Mouse (Mus musculus) neural tube, embryonic 12.5 days (tissue): ENCODE results near the gene Gnmt. TPM values are rescaled to one million over a fixed set of nuclear protein-coding genes. Genes with fewer than 3 reads are reported as not detected.

Experiments used
- ATAC-seq: fragments of 200-750 bp; cut with Nextera tagmentation; 2 replicates; pipeline ENCODE4 v1.8.0; 2017; ENCODE audit warnings: low read depth, mild to moderate bottlenecking, moderate TSS enrichment, moderate library complexity; ENCODE audit not compliant: low FRiP score
- H3K27ac ChIP-seq: fragments of 300-500 bp; sonication (generic); 2 replicates; pipeline ENCODE4 v1.5.1; 2016
- H3K27me3 ChIP-seq: fragments of 300-500 bp; sonication (generic); replicated peaks from 2 replicates; pipeline ENCODE4 v1.6.1; 2016; ENCODE audit warnings: mild to moderate bottlenecking
- H3K36me3 ChIP-seq: fragments of 300-500 bp; sonication (generic); 2 replicates; pipeline ENCODE4 v1.6.1; 2016; ENCODE audit warnings: mild to moderate bottlenecking
- H3K4me1 ChIP-seq: fragments of 300-500 bp; sonication (generic); 2 replicates; pipeline ENCODE4 v1.6.1; 2016
- H3K4me2 ChIP-seq: fragments of 300-500 bp; sonication (generic); replicated peaks from 2 replicates; pipeline ENCODE4 v1.6.1; 2016; ENCODE audit warnings: mild to moderate bottlenecking
- H3K4me3 ChIP-seq: fragments of 300-500 bp; sonication (generic); 2 replicates; pipeline ENCODE4 v1.5.1; 2016
- H3K9ac ChIP-seq: fragments of 300-500 bp; sonication (generic); 2 replicates; pipeline ENCODE4 v1.6.1; 2016; ENCODE audit warnings: mild to moderate bottlenecking
- H3K9me3 ChIP-seq: fragments of 300-500 bp; sonication (generic); 2 replicates; pipeline ENCODE4 v1.6.1; 2016; ENCODE audit warnings: mild to moderate bottlenecking
- WGBS: fragments of 180-500 bp; shearing (Covaris S2); methylation state at CpG from one replicate; pipeline ENCODE4 v1.1.7; 2016; 5-methylcytosine and 5-hydroxymethylcytosine counted together
- polyA plus RNA-seq: library from polyadenylated mRNA; unstranded; fragments of >200 nt; fragmentation: Nextera tagmentation; extraction: Ambion mirVana; gene quantifications from 2 replicates; pipeline ENCODE4 v1.2.1, GENCODE M21; 2016

The Gnmt gene
- polyA plus RNA-seq, 1 experiment from 2014 or later = 0.49 TPM

DNA sequence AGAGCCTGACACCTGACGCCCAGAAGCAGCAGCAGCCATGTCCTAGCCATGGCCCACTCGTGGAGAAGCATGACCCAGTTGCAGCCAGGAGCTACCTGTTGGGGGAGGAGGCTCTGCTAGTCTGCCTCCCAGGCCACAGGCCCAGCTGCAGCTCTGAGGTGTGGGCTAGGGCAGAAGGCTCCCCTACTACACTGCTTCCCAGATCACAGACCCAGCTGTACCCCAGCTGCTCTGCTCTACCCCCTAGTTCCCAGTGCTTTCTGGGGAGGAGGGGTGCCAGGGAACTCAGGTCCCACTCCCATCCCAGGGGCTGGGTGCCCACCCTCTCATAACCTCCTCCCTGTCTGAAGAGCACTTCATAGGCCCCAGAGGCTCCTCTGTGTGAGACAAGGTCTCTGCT, 34.6 kb upstream of the Gnmt start, which contains the start of gene Ptcra:
TSS of gene Ptcra (minus strand) at position 169 of the 400 bp plus-strand sequence.
- H3K4me2 ChIP-seq = no peak within 1 kb of the TSS
- H3K27me3 ChIP-seq = no peaks in the 10 kb centered on the region
- no peak within 1 kb of the TSS for H3K4me3 ChIP-seq
- no peak within 1 kb of the TSS for H3K9ac ChIP-seq
- ATAC-seq = no peak
- H3K4me1 ChIP-seq = no peaks in the 10 kb centered on the region
- 79% methylated on average over 2 of the region's 2 CpGs for WGBS
- no peaks in the 10 kb centered on the region for H3K36me3 ChIP-seq
- no peak within 1 kb of the TSS for H3K27ac ChIP-seq
- H3K9me3 ChIP-seq = no peaks in the 10 kb centered on the region

DNA sequence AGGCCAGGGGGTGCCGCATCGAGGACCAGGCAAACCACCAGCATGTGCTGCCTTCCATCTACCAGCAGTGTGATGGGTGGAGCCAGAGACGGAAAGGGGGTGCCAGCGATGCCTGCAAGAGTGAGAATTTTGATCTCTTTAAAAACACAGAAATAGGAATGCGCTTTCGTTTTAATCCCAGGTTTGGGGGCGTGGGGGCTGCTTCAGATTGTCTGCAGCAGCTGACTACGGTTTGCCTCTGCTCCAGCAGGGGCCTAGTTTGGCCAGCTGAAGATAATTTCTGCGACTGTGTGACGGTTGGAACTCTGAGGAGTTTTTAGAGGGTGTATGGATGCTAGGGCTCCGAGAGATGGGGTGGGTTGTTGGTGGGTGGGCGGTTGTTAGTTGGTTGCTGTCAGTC, 29.8 kb upstream of the Gnmt start:
- H3K9me3 ChIP-seq = no peaks in the 10 kb centered on the region
- no peak overlapping the region for H3K4me2 ChIP-seq
- H3K9ac ChIP-seq = no peak overlapping the region
- no peak overlapping the region for H3K4me3 ChIP-seq
- no peaks in the 10 kb centered on the region for H3K36me3 ChIP-seq
- WGBS = 86% methylated on average over 12 of the region's 12 CpGs
- H3K27ac ChIP-seq = no peak overlapping the region
- H3K27me3 ChIP-seq = no peaks in the 10 kb centered on the region
- no peak for ATAC-seq
- H3K4me1 ChIP-seq = no peaks in the 10 kb centered on the region

DNA sequence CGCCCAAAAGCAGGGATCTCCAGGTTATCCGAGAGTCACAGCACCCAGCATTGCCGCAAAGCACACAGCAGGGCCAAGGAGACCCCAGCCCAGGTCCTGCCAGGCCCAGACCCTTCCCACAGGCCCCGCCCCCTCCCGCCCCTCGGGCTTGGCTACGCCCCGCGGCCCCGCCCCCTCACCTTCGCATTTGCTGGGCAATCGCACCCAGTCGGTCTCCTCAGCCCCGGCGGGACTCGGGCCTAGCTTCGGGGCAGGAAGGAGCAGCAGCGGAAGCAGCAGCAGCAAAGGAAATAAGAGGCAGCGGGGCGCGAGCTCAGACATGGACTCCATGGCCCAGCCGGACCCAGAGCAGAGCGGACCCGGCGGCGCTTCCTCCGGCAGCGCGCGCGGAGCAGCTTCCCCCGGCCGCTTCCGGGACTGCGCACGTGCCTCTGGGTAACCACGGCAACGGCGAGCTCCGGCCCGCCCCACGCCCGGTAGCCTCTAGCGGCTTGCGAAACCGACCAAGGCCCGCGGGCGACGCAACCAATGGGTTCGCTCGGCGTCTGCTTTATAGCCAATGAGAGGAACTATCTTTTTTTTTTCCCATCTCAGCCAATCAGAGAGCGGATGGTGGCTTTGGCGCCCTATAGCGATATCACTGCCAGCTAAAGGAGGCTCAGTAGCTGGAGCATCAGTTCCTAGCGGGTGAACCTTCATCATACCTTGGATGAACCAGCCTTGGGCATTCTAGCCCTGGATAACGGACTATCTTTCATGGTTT, 23.0 kb upstream of the Gnmt start, which contains the start of gene Cnpy3:
TSS of gene Cnpy3 (minus strand) at position 421 of the 763 bp plus-strand sequence.
- H3K27ac ChIP-seq = peak within 1 kb of the TSS; percentile 75
- no peaks in the 10 kb centered on the region for H3K27me3 ChIP-seq
- WGBS = under 1% methylated on average over 58 of the region's 58 CpGs
- peaks cover 4% of the 10 kb centered on the region; the same call in 1 of the 2 replicates for H3K36me3 ChIP-seq
- peak within 1 kb of the TSS; percentile 81 for H3K4me3 ChIP-seq
- peaks cover 16% of the 10 kb centered on the region for H3K4me1 ChIP-seq
- peak; percentile 98 for ATAC-seq
- H3K4me2 ChIP-seq = peak within 1 kb of the TSS; percentile 79
- H3K9me3 ChIP-seq = no peaks in the 10 kb centered on the region
- peak within 1 kb of the TSS; percentile 73 for H3K9ac ChIP-seq

DNA sequence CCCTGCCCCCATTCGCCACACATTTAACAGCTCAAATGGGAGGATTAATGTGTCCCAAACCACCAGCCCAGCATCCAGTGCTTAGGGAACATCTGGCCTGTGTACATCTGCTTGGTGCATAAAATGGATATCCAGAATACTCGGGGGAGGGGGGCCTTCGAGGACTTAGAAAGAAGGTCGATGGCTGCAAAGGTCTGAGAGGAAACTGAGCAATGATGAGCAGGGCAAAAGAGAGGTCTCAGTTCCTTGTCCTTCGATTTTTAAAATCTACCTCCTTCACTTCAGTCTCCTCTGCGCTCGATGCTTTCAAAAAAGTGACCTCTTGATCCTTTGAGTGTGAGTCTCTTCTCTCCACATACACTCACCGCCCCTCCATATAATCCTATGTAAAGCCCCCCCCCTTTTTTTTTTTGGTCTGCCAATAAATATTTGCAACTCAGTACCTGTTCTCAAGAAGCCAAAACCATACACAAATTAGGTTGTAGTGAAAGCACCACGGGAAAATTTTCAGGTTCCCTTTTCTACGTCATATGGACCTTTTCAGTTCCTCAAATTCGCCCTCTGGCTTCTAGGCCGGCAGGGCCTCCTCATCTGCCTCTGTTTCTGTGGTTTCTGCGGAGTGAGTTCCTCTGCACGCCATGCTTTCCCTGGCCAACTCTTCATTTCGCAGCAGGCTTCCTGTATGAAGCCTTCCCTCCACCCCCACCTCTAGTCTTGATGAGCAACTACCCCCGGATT, 22.3 kb upstream of the Gnmt start:
- H3K27me3 ChIP-seq = no peaks in the 10 kb centered on the region
- H3K4me3 ChIP-seq = peak overlapping the region; percentile 81
- peak overlapping the region; percentile 79 for H3K4me2 ChIP-seq
- peaks cover 9% of the 10 kb centered on the region; the same call in 1 of the 2 replicates for H3K36me3 ChIP-seq
- no peaks in the 10 kb centered on the region for H3K9me3 ChIP-seq
- no peak for ATAC-seq
- H3K4me1 ChIP-seq = peaks cover 16% of the 10 kb centered on the region
- peak overlapping the region; percentile 75 for H3K27ac ChIP-seq
- peak overlapping the region; percentile 73 for H3K9ac ChIP-seq
- 29% methylated on average over 16 of the region's 16 CpGs for WGBS

DNA sequence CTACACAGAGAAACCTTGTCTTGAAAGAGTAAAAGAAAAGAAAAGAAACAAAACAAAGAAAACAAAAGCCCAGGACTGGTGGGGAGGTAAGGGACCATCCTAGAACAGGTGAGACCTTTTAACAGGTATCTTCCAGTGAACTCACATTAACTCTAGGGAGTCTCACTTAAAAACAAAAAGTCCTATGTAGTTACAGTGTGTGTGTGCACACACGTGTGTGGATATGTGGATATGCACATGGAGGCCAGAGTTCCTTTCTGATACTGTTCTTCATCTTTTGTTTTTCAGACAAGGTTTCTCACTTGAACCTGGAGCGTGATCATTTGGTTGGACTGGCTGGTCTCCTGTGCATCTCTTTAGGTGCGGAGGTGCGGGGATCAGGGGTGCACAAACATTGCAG, 21.6 kb upstream of the Gnmt start:
- Histone ChIP-seq H3K9me3 (no peaks in the 10 kb centered on the region), H3K4me2 (peak overlapping the region; percentile 79), H3K9ac (peak overlapping the region; percentile 73; the same call in 1 of the 2 replicates), H3K27ac (no peak overlapping the region), H3K4me1 (peaks cover 16% of the 10 kb centered on the region), H3K36me3 (peaks cover 13% of the 10 kb centered on the region; the same call in 1 of the 2 replicates), H3K27me3 (no peaks in the 10 kb centered on the region), H3K4me3 (peak overlapping the region; percentile 81; the same call in 1 of the 2 replicates)
- WGBS = 89% methylated on average over 4 of the region's 4 CpGs
- no peak for ATAC-seq

DNA sequence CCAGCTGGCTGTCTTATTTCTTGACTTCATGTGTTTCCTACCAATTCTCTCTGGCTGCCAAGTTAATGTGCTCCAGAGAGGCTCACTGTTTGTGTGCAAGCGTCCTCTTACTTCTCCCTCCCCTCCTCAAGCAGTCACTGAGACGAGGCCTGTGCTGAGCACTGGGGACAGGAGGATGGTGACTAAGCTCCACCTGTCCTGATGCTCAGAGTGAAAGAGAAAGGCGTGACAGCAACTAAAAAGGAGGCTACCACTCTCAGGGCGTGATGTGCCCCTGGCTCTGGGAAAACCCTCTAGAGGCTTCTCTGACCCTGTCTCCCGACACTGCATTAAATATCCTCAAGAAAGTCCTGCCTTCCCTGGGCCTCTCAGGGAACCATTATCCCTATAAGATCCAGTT, 20.3 kb upstream of the Gnmt start:
- no peak overlapping the region for H3K4me3 ChIP-seq
- H3K4me1 ChIP-seq = peaks cover 16% of the 10 kb centered on the region
- H3K9ac ChIP-seq = no peak overlapping the region
- peaks cover 20% of the 10 kb centered on the region for H3K36me3 ChIP-seq
- WGBS = 92% methylated on average over 5 of the region's 5 CpGs
- no peaks in the 10 kb centered on the region for H3K27me3 ChIP-seq
- H3K27ac ChIP-seq = no peak overlapping the region
- H3K9me3 ChIP-seq = no peaks in the 10 kb centered on the region
- no peak overlapping the region for H3K4me2 ChIP-seq
- ATAC-seq = no peak

DNA sequence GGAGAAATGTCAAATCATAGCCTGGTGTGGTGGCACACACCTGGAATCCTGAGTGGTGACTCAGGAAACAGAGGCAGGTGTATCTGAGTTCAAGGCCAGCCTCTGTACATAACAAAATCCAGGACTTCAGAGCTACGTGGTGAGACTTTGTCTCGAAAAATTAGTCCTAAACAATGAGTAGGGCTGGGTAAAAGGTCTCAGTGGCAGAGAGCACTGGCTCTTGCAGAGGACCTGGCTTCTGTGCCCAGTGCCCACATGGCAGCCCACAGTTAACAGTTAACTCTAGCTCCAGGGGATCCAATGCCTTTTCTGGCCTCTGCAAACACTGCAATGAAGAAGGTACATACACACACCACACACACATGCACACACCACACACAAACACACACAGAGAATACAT, 18.8 kb upstream of the Gnmt start:
- peaks cover 30% of the 10 kb centered on the region for H3K36me3 ChIP-seq
- H3K4me3 ChIP-seq = no peak overlapping the region
- WGBS = 98% methylated on average over 2 of the region's 2 CpGs
- H3K4me1 ChIP-seq = peaks cover 15% of the 10 kb centered on the region
- H3K9ac ChIP-seq = no peak overlapping the region
- H3K4me2 ChIP-seq = no peak overlapping the region
- H3K27ac ChIP-seq = no peak overlapping the region
- H3K9me3 ChIP-seq = no peaks in the 10 kb centered on the region
- H3K27me3 ChIP-seq = no peaks in the 10 kb centered on the region
- ATAC-seq = no peak

DNA sequence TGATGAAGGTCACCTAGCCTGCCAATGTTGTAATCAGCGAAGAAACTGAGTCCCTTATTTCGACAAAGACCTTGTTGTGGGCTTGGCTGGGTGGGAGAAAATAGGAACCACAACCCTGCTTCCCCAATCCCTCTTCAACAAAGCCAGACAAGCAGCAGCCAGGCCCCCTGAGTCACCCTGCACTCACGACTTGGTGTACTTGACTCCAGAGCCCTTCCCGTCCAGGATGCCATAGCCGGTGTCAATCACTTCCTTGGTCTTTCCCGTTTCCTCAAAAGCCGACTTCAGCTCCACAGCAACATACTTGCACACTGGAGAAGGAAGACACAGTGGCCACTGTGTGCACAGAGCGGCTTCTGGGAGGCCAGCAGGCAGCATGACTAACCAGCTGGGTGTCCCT, 18.3 kb upstream of the Gnmt start:
- Histone ChIP-seq H3K4me1 (peaks cover 12% of the 10 kb centered on the region), H3K9me3 (no peaks in the 10 kb centered on the region), H3K36me3 (peaks cover 33% of the 10 kb centered on the region), H3K9ac (no peak overlapping the region), H3K4me2 (no peak overlapping the region), H3K4me3 (no peak overlapping the region), H3K27me3 (no peaks in the 10 kb centered on the region), H3K27ac (no peak overlapping the region)
- ATAC-seq = no peak
- 87% methylated on average over 8 of the region's 8 CpGs for WGBS

DNA sequence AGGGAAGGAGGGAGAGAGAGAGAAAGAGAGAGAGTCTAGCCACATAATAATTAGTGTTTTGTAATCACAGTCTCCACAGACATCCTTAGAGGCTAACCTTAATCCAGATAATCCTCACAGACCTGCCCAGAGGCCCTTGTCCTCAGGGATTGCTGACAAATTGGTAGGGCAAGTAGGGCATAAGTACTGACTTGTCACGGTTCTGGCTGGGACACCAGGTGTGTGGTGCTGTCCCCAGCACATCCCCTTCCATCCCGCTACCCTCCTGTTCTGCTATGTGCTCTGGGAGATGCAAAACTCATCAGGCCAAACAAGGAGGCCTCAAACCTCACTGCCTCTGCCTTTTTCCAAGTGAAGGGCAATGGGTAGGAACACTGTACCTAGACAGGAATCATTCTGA, 16.5 kb upstream of the Gnmt start:
- peaks cover 3% of the 10 kb centered on the region; the same call in 1 of the 2 replicates for H3K4me1 ChIP-seq
- H3K9ac ChIP-seq = no peak overlapping the region
- no peaks in the 10 kb centered on the region for H3K9me3 ChIP-seq
- no peaks in the 10 kb centered on the region for H3K27me3 ChIP-seq
- H3K4me3 ChIP-seq = no peak overlapping the region
- H3K27ac ChIP-seq = no peak overlapping the region
- peaks cover 40% of the 10 kb centered on the region for H3K36me3 ChIP-seq
- no peak for ATAC-seq
- WGBS = 90% methylated on average over 2 of the region's 2 CpGs
- no peak overlapping the region for H3K4me2 ChIP-seq

DNA sequence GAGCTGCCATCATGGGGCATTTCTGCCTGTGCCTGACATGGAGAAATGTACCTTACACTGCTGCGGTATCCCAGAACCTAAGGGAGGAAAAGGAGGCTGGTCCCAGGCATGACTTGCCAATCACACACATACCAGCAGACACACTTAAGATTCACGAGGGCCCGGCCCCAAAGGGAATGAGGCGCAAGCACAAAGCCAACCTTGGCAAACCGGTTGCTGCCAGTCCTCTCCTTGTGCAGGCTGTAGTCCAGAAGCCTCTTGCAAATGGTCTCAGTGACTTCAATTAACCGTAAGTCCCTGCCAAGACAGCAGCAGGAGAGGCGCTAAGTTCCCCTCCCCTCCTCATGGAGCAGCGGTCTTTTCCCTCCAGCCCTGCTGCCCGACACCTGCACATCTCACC, 14.0 kb upstream of the Gnmt start:
- H3K27me3 ChIP-seq = no peaks in the 10 kb centered on the region
- H3K4me3 ChIP-seq = no peak overlapping the region
- H3K9ac ChIP-seq = no peak overlapping the region
- no peaks in the 10 kb centered on the region for H3K9me3 ChIP-seq
- 94% methylated on average over 9 of the region's 9 CpGs for WGBS
- peaks cover 40% of the 10 kb centered on the region for H3K36me3 ChIP-seq
- no peak overlapping the region for H3K27ac ChIP-seq
- ATAC-seq = no peak
- H3K4me2 ChIP-seq = no peak overlapping the region
- no peaks in the 10 kb centered on the region for H3K4me1 ChIP-seq

DNA sequence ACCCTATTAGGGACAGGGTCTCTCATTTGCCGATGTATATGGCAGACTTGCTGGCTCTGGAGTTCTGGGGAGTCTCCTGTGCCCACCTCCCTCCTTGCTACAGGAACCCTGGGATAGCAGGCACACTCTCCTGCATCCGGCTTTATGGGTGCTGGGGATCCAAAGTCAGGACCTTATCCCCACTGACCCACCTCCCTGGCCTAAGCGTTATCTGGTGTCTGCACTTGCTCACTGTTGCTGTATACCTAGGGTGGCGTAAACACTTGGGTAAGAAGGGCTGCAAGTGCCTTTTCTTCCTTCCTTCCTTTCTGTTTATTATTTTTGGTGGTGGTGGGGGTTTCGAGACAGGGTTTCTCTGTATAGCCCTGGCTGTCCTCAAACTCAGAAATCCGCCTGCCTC, 12.3 kb upstream of the Gnmt start:
- H3K4me2 ChIP-seq = no peak overlapping the region
- ATAC-seq = no peak
- H3K36me3 ChIP-seq = peaks cover 41% of the 10 kb centered on the region
- H3K27ac ChIP-seq = no peak overlapping the region
- 93% methylated on average over 6 of the region's 6 CpGs for WGBS
- H3K4me1 ChIP-seq = no peaks in the 10 kb centered on the region
- H3K4me3 ChIP-seq = no peak overlapping the region
- H3K9me3 ChIP-seq = no peaks in the 10 kb centered on the region
- no peaks in the 10 kb centered on the region for H3K27me3 ChIP-seq
- no peak overlapping the region for H3K9ac ChIP-seq

DNA sequence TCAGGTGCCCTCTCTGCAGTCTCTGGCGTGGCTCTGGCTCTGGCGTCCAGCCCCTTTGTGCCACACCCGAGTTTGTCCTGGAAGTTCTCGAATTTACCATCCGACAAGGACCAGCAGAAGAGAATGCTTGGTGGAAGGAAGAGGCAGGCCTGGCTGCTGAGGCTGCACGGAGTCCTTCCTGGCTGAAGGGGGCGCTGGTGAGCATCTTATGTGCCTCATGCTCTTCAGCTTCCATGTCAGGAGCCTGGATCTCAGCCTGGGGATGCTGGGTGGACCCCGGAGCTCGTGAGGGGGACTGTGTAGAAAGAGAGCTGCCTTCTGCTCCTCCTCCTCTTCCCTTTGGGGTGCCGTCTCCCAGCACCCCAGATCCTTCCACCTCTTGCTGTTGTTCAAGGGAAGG, 7.2 kb upstream of the Gnmt start:
- no peaks in the 10 kb centered on the region for H3K9me3 ChIP-seq
- H3K4me1 ChIP-seq = no peaks in the 10 kb centered on the region
- no peaks in the 10 kb centered on the region for H3K27me3 ChIP-seq
- peaks cover 28% of the 10 kb centered on the region for H3K36me3 ChIP-seq
- H3K4me2 ChIP-seq = no peak overlapping the region
- no peak overlapping the region for H3K9ac ChIP-seq
- H3K27ac ChIP-seq = no peak overlapping the region
- no peak overlapping the region for H3K4me3 ChIP-seq
- no peak for ATAC-seq
- 65% methylated on average over 10 of the region's 10 CpGs for WGBS
